Mouse (Mus musculus) thymus, adult 2 months (tissue): ENCODE measurements around the gene Sdc1.

Source experiments
- CTCF ChIP-seq: fragments of 200-500 bp; IDR thresholded peaks from 2 replicates; pipeline ENCODE4 v1.5.1; 2012; ENCODE audit warnings: mild to moderate bottlenecking, control low read depth, low read length, moderate library complexity, borderline replicate concordance; ENCODE audit not compliant: control insufficient read depth, poor library complexity, insufficient read depth; ENCODE audit errors: extremely low read depth
- POLR2A ChIP-seq: fragments of 200-500 bp; IDR thresholded peaks from 2 replicates; pipeline ENCODE4 v1.6.1; 2012; ENCODE audit warnings: mild to moderate bottlenecking, low read length, control low read depth, moderate library complexity; ENCODE audit not compliant: control insufficient read depth, poor library complexity, insufficient read depth; ENCODE audit errors: extremely low read depth

DNA sequence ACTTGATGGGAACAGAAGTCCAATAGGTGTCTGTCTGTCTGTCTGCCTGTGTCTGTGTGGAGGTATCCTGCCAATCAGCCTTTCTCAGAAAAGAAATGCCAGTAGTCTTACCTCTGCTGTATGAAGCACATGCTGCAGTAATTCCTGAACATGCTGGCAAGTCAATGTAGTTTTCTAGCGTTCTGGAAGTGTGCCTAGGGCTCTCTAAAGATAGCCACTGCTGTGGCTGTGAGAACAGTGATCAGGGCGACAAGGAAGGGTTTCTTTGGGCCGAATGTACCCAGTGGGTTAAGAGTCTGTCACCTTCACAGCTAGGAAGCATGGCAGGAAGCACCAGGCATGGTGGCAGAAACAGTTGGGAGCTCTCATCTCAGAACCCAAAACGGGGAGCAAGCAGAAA lies 17.0 kb upstream of the Sdc1 start:
- TF ChIP-seq CTCF (no peak), POLR2A (no peak)
